In the genomic region with DNA sequence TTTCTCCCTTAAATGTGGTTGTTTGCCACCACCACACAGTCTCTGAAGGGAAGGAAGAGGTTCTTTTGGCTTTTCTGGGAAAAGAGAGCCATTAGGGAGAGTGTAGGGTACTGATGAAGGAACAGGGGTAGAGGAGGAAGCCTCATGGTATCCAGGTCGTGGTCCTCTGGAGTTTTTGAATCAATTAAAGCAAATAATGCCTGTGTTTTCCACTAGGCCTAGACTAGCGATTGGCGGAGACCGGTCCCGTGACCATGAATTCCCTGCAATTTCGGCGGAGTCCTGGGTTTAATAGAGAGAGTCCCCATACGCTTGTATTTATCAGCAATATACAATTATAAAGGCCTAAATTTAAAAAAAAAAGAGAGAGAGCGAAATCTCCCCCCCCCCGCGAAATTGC, we compare ENCODE assay signal across 8 mouse cellular contexts. TPM values are rescaled to one million over a fixed set of nuclear protein-coding genes. Genes with fewer than 3 reads are reported as not detected.
DNase-seq lines count a peak whose midpoint lies in the region; ATAC-seq lines count a peak whose summit lies in the region.
"Had no signal": no experiment of that assay in that cellular context is flagged by ENCODE, and none has a peak within 500 bp of the region (broad histone marks: within the 10 kb centered on the region; RNA-seq: fewer than 3 reads in every experiment).

No protein-coding gene starts in this region.

- no peak for ATAC-seq in midbrain, embryonic 11.5 days (ENCODE audit: low FRiP score)
- ATAC-seq in midbrain, embryonic 15.5 days (replicated peaks), result no peak
- ATAC-seq in hindbrain, embryonic 13.5 days (ENCODE audit: low FRiP score), result peak; percentile 59
- ATAC-seq in monocyte, adult 5-6 weeks (replicated peaks; ENCODE audit: insufficient number of reproducible peaks, low FRiP score, low TSS enrichment, poor library complexity, severe bottlenecking), result no peak

- no peaks in the 10 kb centered on the region for H3K9me3 ChIP-seq in midbrain, embryonic 11.5 days (ENCODE audit: control insufficient read depth, low read length)
- no peaks in the 10 kb centered on the region for H3K9me3 ChIP-seq in midbrain, embryonic 15.5 days
- H3K9me3 ChIP-seq in hindbrain, embryonic 13.5 days, result no peaks in the 10 kb centered on the region
- H3K9me3 ChIP-seq in limb, embryonic 10.5 days (replicated peaks), result no peaks in the 10 kb centered on the region

- 3% methylated on average over 11 of the region's 11 CpGs for WGBS in midbrain, embryonic 11.5 days
- 1% methylated on average over 11 of the region's 11 CpGs for WGBS in midbrain, embryonic 15.5 days
- WGBS in hindbrain, embryonic 13.5 days, result 3% methylated on average over 11 of the region's 11 CpGs
- 2% methylated on average over 11 of the region's 11 CpGs for WGBS in limb, embryonic 10.5 days

- H3K4me2 ChIP-seq in midbrain, embryonic 11.5 days, result no peak overlapping the region
- no peak overlapping the region for H3K4me2 ChIP-seq in midbrain, embryonic 15.5 days
- peak overlapping the region; percentile 80 for H3K4me2 ChIP-seq in hindbrain, embryonic 13.5 days

- H3K27ac ChIP-seq in midbrain, embryonic 11.5 days (ENCODE audit: low read depth, low read length), result no peak overlapping the region
- H3K27ac ChIP-seq in midbrain, embryonic 15.5 days, result no peak overlapping the region
- H3K27ac ChIP-seq in hindbrain, embryonic 13.5 days, result peak overlapping the region; percentile 100
- H3K27ac ChIP-seq in limb, embryonic 10.5 days, result peak overlapping the region; percentile 94

- H3K27me3 ChIP-seq in midbrain, embryonic 11.5 days (ENCODE audit: control insufficient read depth, insufficient read depth, low read length), result peaks cover 92% of the 10 kb centered on the region
- peaks cover 89% of the 10 kb centered on the region for H3K27me3 ChIP-seq in midbrain, embryonic 15.5 days (replicated peaks)
- peaks cover 48% of the 10 kb centered on the region for H3K27me3 ChIP-seq in hindbrain, embryonic 13.5 days
- peaks cover 77% of the 10 kb centered on the region for H3K27me3 ChIP-seq in limb, embryonic 10.5 days (ENCODE audit: low read depth, poor library complexity, severe bottlenecking)

- DNase-seq in midbrain, embryonic 11.5 days (ENCODE audit: low spot score, missing footprints), result peak; percentile 93
- DNase-seq in limb, embryonic 10.5 days (ENCODE audit: low spot score), result peak; percentile 75
- no peak for DNase-seq in thymus, postnatal 4 days
- no peak for DNase-seq in left cerebral cortex, postnatal 25 days (ENCODE audit: low spot score in 2 of 2)

- intact Hi-C loops in left cerebral cortex, postnatal 25 days (cut with DNase I), result loop anchor here (5.0 kb wide), 3 partner anchors 84 to 344 kb away; partner anchors contain the start of gene Igf2bp1

- no peaks in the 10 kb centered on the region for H3K36me3 ChIP-seq in midbrain, embryonic 11.5 days (ENCODE audit: control insufficient read depth, insufficient read depth, low read length)
- H3K36me3 ChIP-seq in midbrain, embryonic 15.5 days (replicated peaks), result no peaks in the 10 kb centered on the region
- H3K36me3 ChIP-seq in hindbrain, embryonic 13.5 days, result peaks cover 5% of the 10 kb centered on the region
- H3K36me3 ChIP-seq in limb, embryonic 10.5 days, result no peaks in the 10 kb centered on the region; the same call in 1 of the 2 replicates

- no peak overlapping the region for H3K4me3 ChIP-seq in midbrain, embryonic 11.5 days (ENCODE audit: low read depth, low read length)
- no peak overlapping the region for H3K4me3 ChIP-seq in midbrain, embryonic 15.5 days
- peak overlapping the region; percentile 81 for H3K4me3 ChIP-seq in hindbrain, embryonic 13.5 days
- peak overlapping the region; percentile 63 for H3K4me3 ChIP-seq in limb, embryonic 10.5 days

- H3K4me1 ChIP-seq in midbrain, embryonic 11.5 days (ENCODE audit: control insufficient read depth, insufficient read depth, low read length), result no peaks in the 10 kb centered on the region
- peaks cover 4% of the 10 kb centered on the region; the same call in 1 of the 2 replicates for H3K4me1 ChIP-seq in midbrain, embryonic 15.5 days
- peaks cover 49% of the 10 kb centered on the region for H3K4me1 ChIP-seq in hindbrain, embryonic 13.5 days (replicated peaks)
- H3K4me1 ChIP-seq in limb, embryonic 10.5 days, result peaks cover 80% of the 10 kb centered on the region

- H3K9ac ChIP-seq in midbrain, embryonic 11.5 days (ENCODE audit: low read length), result no peak overlapping the region
- H3K9ac ChIP-seq in midbrain, embryonic 15.5 days, result no peak overlapping the region
- H3K9ac ChIP-seq in hindbrain, embryonic 13.5 days, result peak overlapping the region; percentile 100

RNA-seq across cellular contexts. Expression of gene Hoxb2, which starts 1.0 kb away (rescaled TPM):
- polyA plus RNA-seq in midbrain, embryonic 11.5 days (2014; fragmentation: Nextera tagmentation; extraction: Ambion mirVana), result not detected in 2 replicates
- polyA plus RNA-seq in midbrain, embryonic 15.5 days (2015; fragmentation: Nextera tagmentation; extraction: Ambion mirVana), result 0.17 and 0.32 TPM in 2 replicates
- 38.6 and 47.2 TPM in 2 replicates for polyA plus RNA-seq in hindbrain, embryonic 13.5 days (2015; fragmentation: Nextera tagmentation; extraction: Ambion mirVana)
- 11.3 and 13.5 TPM in 2 replicates for polyA plus RNA-seq in limb, embryonic 10.5 days (2016; fragmentation: Nextera tagmentation; extraction: Ambion mirVana)
- not detected for total RNA-seq in left cerebral cortex, postnatal 25 days (2021)
- total RNA-seq in monocyte, adult 5-6 weeks (2017), result not detected in 3 replicates

RNA-seq across cellular contexts. Expression of gene Hoxb1, which starts 14.2 kb away (rescaled TPM):
- polyA plus RNA-seq in midbrain, embryonic 11.5 days (2014; fragmentation: Nextera tagmentation; extraction: Ambion mirVana), result not detected in 2 replicates
- not detected in 2 replicates for polyA plus RNA-seq in midbrain, embryonic 15.5 days (2015; fragmentation: Nextera tagmentation; extraction: Ambion mirVana)
- polyA plus RNA-seq in hindbrain, embryonic 13.5 days (2015; fragmentation: Nextera tagmentation; extraction: Ambion mirVana), result 0.30 and 0.74 TPM in 2 replicates
- 0.78 and 0.83 TPM in 2 replicates for polyA plus RNA-seq in limb, embryonic 10.5 days (2016; fragmentation: Nextera tagmentation; extraction: Ambion mirVana)
- not detected for total RNA-seq in left cerebral cortex, postnatal 25 days (2021)
- not detected in 3 replicates for total RNA-seq in monocyte, adult 5-6 weeks (2017)
- polyA plus RNA-seq: testis, adult 2 months had no signal

RNA-seq across cellular contexts. Expression of gene Hoxb3, which starts 28.2 kb away (rescaled TPM):
- polyA plus RNA-seq in midbrain, embryonic 11.5 days (2014; fragmentation: Nextera tagmentation; extraction: Ambion mirVana), result not detected in 2 replicates
- polyA plus RNA-seq in midbrain, embryonic 15.5 days (2015; fragmentation: Nextera tagmentation; extraction: Ambion mirVana), result 0.15 TPM in 1 of 2 replicates, not detected in the other
- polyA plus RNA-seq in hindbrain, embryonic 13.5 days (2015; fragmentation: Nextera tagmentation; extraction: Ambion mirVana), result 11.9 and 14.5 TPM in 2 replicates
- 0.76 and 1.0 TPM in 2 replicates for polyA plus RNA-seq in limb, embryonic 10.5 days (2016; fragmentation: Nextera tagmentation; extraction: Ambion mirVana)
- total RNA-seq in left cerebral cortex, postnatal 25 days (2021), result not detected
- 1.4 to 2.1 TPM (median 1.8 TPM) in 3 replicates for total RNA-seq in monocyte, adult 5-6 weeks (2017)

RNA-seq across cellular contexts. Expression of gene Hoxb4, which starts 33.2 kb away (rescaled TPM):
- not detected in 2 replicates for polyA plus RNA-seq in midbrain, embryonic 11.5 days (2014; fragmentation: Nextera tagmentation; extraction: Ambion mirVana)
- not detected in 2 replicates for polyA plus RNA-seq in midbrain, embryonic 15.5 days (2015; fragmentation: Nextera tagmentation; extraction: Ambion mirVana)
- 9.5 and 11.3 TPM in 2 replicates for polyA plus RNA-seq in hindbrain, embryonic 13.5 days (2015; fragmentation: Nextera tagmentation; extraction: Ambion mirVana)
- polyA plus RNA-seq in limb, embryonic 10.5 days (2016; fragmentation: Nextera tagmentation; extraction: Ambion mirVana), result 0.89 and 1.2 TPM in 2 replicates
- not detected for total RNA-seq in left cerebral cortex, postnatal 25 days (2021)
- total RNA-seq in monocyte, adult 5-6 weeks (2017), result 4.7 to 6.6 TPM (median 5.2 TPM) in 3 replicates

RNA-seq across cellular contexts. Expression of gene Hoxb5, which starts 48.2 kb away (rescaled TPM):
- polyA plus RNA-seq in midbrain, embryonic 11.5 days (2014; fragmentation: Nextera tagmentation; extraction: Ambion mirVana), result not detected in 2 replicates
- polyA plus RNA-seq in midbrain, embryonic 15.5 days (2015; fragmentation: Nextera tagmentation; extraction: Ambion mirVana), result 0.09 and 0.70 TPM in 2 replicates
- 196 and 216 TPM in 2 replicates for polyA plus RNA-seq in hindbrain, embryonic 13.5 days (2015; fragmentation: Nextera tagmentation; extraction: Ambion mirVana)
- 5.5 and 5.9 TPM in 2 replicates for polyA plus RNA-seq in limb, embryonic 10.5 days (2016; fragmentation: Nextera tagmentation; extraction: Ambion mirVana)
- not detected for total RNA-seq in left cerebral cortex, postnatal 25 days (2021)
- total RNA-seq in monocyte, adult 5-6 weeks (2017), result not detected in 3 replicates

Comparison
In these comparisons a context has a peak if more than half of its experiments do, and no peak if none do; other contexts are left out.
1. DNase-seq: peak in midbrain, embryonic 11.5 days (single experiment) and limb, embryonic 10.5 days (single experiment); none in thymus, postnatal 4 days (single experiment) and left cerebral cortex, postnatal 25 days (0 of 2).
2. H3K27ac ChIP-seq: peak in hindbrain, embryonic 13.5 days (single experiment) and limb, embryonic 10.5 days (single experiment); none in midbrain, embryonic 11.5 days (single experiment) and midbrain, embryonic 15.5 days (single experiment).
3. H3K4me3 ChIP-seq: peak in hindbrain, embryonic 13.5 days (single experiment) and limb, embryonic 10.5 days (single experiment); none in midbrain, embryonic 11.5 days (single experiment) and midbrain, embryonic 15.5 days (single experiment).